Comparison of ENCODE assay signal across 9 mouse cellular contexts in genomic region chr2:164126533-164126955, GRCm38 (mm10). TPM values are rescaled to one million over a fixed set of nuclear protein-coding genes. Genes with fewer than 3 reads are reported as not detected.
DNase-seq lines count a peak whose midpoint lies in the region; ATAC-seq lines count a peak whose summit lies in the region.
"Had no signal": no experiment of that assay in that cellular context is flagged by ENCODE, and none has a peak within 500 bp of the region (broad histone marks: within the 10 kb centered on the region; RNA-seq: fewer than 3 reads in every experiment).

No protein-coding gene starts in this region.

- WGBS in kidney, embryonic 16.5 days, result 76% methylated on average over 13 of the region's 13 CpGs
- WGBS in hindbrain, embryonic 11.5 days, result 83% methylated on average over 13 of the region's 13 CpGs

- no peaks in the 10 kb centered on the region for H3K27me3 ChIP-seq in kidney, embryonic 16.5 days (ENCODE audit: insufficient read depth, low read length)
- H3K27me3 ChIP-seq in hindbrain, embryonic 11.5 days (ENCODE audit: control insufficient read depth, insufficient read depth, low read length), result no peaks in the 10 kb centered on the region
- H3K27me3 ChIP-seq: lung, embryonic 15.5 days had no signal

- no peak overlapping the region for H3K9ac ChIP-seq in kidney, embryonic 16.5 days (replicated peaks; ENCODE audit: low read length)
- H3K9ac ChIP-seq in hindbrain, embryonic 11.5 days (ENCODE audit: low read depth, low read length), result no peak overlapping the region
- H3K9ac ChIP-seq: lung, embryonic 15.5 days had no signal

- peak; percentile 56 for DNase-seq in kidney, adult 18-20 months
- DNase-seq in NIH3T3 (ENCODE audit: low read depth), result peak; percentile 79
- peak; percentile 41 to 45 for DNase-seq in cerebellum, postnatal 36 days
- DNase-seq in layer of hippocampus, adult 8-10 months (ENCODE audit: low spot score in 2 of 2), result peak; percentile 69 to 74
- DNase-seq in lung, postnatal 36 days, result peak; percentile 81
- DNase-seq in hindbrain, embryonic 11.5 days (ENCODE audit: low spot score), result no peak

- no peak overlapping the region for H3K27ac ChIP-seq in kidney, embryonic 16.5 days (ENCODE audit: low read length)
- no peak overlapping the region for H3K27ac ChIP-seq in hindbrain, embryonic 11.5 days (ENCODE audit: low read depth, low read length)
- H3K27ac ChIP-seq: lung, embryonic 15.5 days had no signal

- H3K9me3 ChIP-seq in kidney, embryonic 16.5 days (ENCODE audit: low read length), result no peaks in the 10 kb centered on the region
- no peaks in the 10 kb centered on the region for H3K9me3 ChIP-seq in hindbrain, embryonic 11.5 days (ENCODE audit: control insufficient read depth, low read length)
- H3K9me3 ChIP-seq: lung, embryonic 15.5 days had no signal

- no peak for ATAC-seq in kidney, embryonic 16.5 days (ENCODE audit: low FRiP score, low TSS enrichment)
- no peak for ATAC-seq in granulocyte monocyte progenitor cell, adult 5-6 weeks (replicated peaks; ENCODE audit: poor library complexity, severe bottlenecking)
- no peak for ATAC-seq in hindbrain, embryonic 11.5 days (ENCODE audit: low FRiP score)

- no peaks in the 10 kb centered on the region for H3K4me1 ChIP-seq in kidney, embryonic 16.5 days (ENCODE audit: insufficient read depth, low read length)
- no peaks in the 10 kb centered on the region for H3K4me1 ChIP-seq in hindbrain, embryonic 11.5 days (replicated peaks; ENCODE audit: control insufficient read depth, insufficient read depth, low read length)
- H3K4me1 ChIP-seq: lung, embryonic 15.5 days had no signal

- H3K4me3 ChIP-seq in kidney, embryonic 16.5 days (ENCODE audit: low read length), result no peak overlapping the region
- no peak overlapping the region for H3K4me3 ChIP-seq in hindbrain, embryonic 11.5 days (ENCODE audit: low read depth, low read length)
- H3K4me3 ChIP-seq: lung, embryonic 15.5 days had no signal

- H3K4me2 ChIP-seq in kidney, embryonic 16.5 days (replicated peaks; ENCODE audit: low read depth, low read length), result no peak overlapping the region
- H3K4me2 ChIP-seq in hindbrain, embryonic 11.5 days (replicated peaks; ENCODE audit: low read depth, low read length), result no peak overlapping the region
- H3K4me2 ChIP-seq: lung, embryonic 15.5 days had no signal

- 0 out of 2 replicates have a peak, but pooled peaks cover 2% of the 10 kb centered on the region for H3K36me3 ChIP-seq in kidney, embryonic 16.5 days (ENCODE audit: insufficient read depth, low read length)
- H3K36me3 ChIP-seq in hindbrain, embryonic 11.5 days (ENCODE audit: control insufficient read depth, insufficient read depth, low read length), result no peaks in the 10 kb centered on the region

RNA-seq across cellular contexts. Expression of gene Kcns1, which starts 44.4 kb away (rescaled TPM):
- 0.21 and 0.25 TPM in 2 replicates for polyA plus RNA-seq in kidney, embryonic 16.5 days (2015; fragmentation: Nextera tagmentation; extraction: Ambion mirVana)
- total RNA-seq in layer of hippocampus, adult 8-10 months (2022), result 1 to 10 TPM; 5.3 to 7.8 (median 6.2) TPM
- 0.41 TPM in 1 of 2 replicates, not detected in the other for total RNA-seq in granulocyte monocyte progenitor cell, adult 5-6 weeks (2014; fragmentation: Nextera tagmentation)
- 0.26 and 0.60 TPM in 2 replicates for total RNA-seq in granulocyte monocyte progenitor cell, adult 5-6 weeks (2017)
- polyA plus RNA-seq in hindbrain, embryonic 11.5 days (2014; fragmentation: Nextera tagmentation; extraction: Ambion mirVana), result 0.28 TPM in 1 of 2 replicates, not detected in the other
- polyA plus RNA-seq: lung, embryonic 15.5 days had no signal

RNA-seq across cellular contexts. Expression of gene Tomm34, which starts 55.6 kb away (rescaled TPM):
- polyA plus RNA-seq in kidney, embryonic 16.5 days (2015; fragmentation: Nextera tagmentation; extraction: Ambion mirVana), result 66.5 and 70.0 TPM in 2 replicates
- total RNA-seq in layer of hippocampus, adult 8-10 months (2022), result 100 to 1,000 TPM; 108 to 114 (median 109) TPM
- total RNA-seq in granulocyte monocyte progenitor cell, adult 5-6 weeks (2014; fragmentation: Nextera tagmentation), result 58.6 and 64.2 TPM in 2 replicates
- total RNA-seq in granulocyte monocyte progenitor cell, adult 5-6 weeks (2017), result 41.7 and 51.4 TPM in 2 replicates
- 50.0 and 54.6 TPM in 2 replicates for polyA plus RNA-seq in hindbrain, embryonic 11.5 days (2014; fragmentation: Nextera tagmentation; extraction: Ambion mirVana)

RNA-seq across cellular contexts. Expression of gene Wfdc5, which starts 56.0 kb away (rescaled TPM):
- not detected in 2 replicates for polyA plus RNA-seq in kidney, embryonic 16.5 days (2015; fragmentation: Nextera tagmentation; extraction: Ambion mirVana)
- total RNA-seq in layer of hippocampus, adult 8-10 months (2022), result not detected
- not detected in 2 replicates for total RNA-seq in granulocyte monocyte progenitor cell, adult 5-6 weeks (2014; fragmentation: Nextera tagmentation)
- total RNA-seq in granulocyte monocyte progenitor cell, adult 5-6 weeks (2017), result not detected in 2 replicates
- not detected in 2 replicates for polyA plus RNA-seq in hindbrain, embryonic 11.5 days (2014; fragmentation: Nextera tagmentation; extraction: Ambion mirVana)
- polyA plus RNA-seq: lung, embryonic 15.5 days had no signal

RNA-seq across cellular contexts. Expression of gene Stk4, which starts 56.4 kb away (rescaled TPM):
- polyA plus RNA-seq in kidney, embryonic 16.5 days (2015; fragmentation: Nextera tagmentation; extraction: Ambion mirVana), result 22.8 and 25.2 TPM in 2 replicates
- total RNA-seq in layer of hippocampus, adult 8-10 months (2022), result 10 to 100 TPM; 41.1 to 55.7 (median 46.3) TPM
- total RNA-seq in granulocyte monocyte progenitor cell, adult 5-6 weeks (2014; fragmentation: Nextera tagmentation), result 132 and 145 TPM in 2 replicates
- total RNA-seq in granulocyte monocyte progenitor cell, adult 5-6 weeks (2017), result 123 and 133 TPM in 2 replicates
- 32.7 and 41.1 TPM in 2 replicates for polyA plus RNA-seq in hindbrain, embryonic 11.5 days (2014; fragmentation: Nextera tagmentation; extraction: Ambion mirVana)
